15 mouse cellular contexts compared by ENCODE assay signal in genomic region chr7:79831585-79831984, GRCm38 (mm10). TPM values are rescaled to one million over a fixed set of nuclear protein-coding genes. Genes with fewer than 3 reads are reported as not detected.
DNase-seq lines count a peak whose midpoint lies in the region; ATAC-seq and TF ChIP-seq lines count a peak whose summit lies in the region.
"Had no signal": no experiment of that assay in that cellular context is flagged by ENCODE, and none has a peak within 500 bp of the region (broad histone marks: within the 10 kb centered on the region; RNA-seq: fewer than 3 reads in every experiment).

No protein-coding gene starts in this region.

- H3K4me2 ChIP-seq in limb, embryonic 15.5 days: no peak overlapping the region
- H3K4me2 ChIP-seq in stomach, postnatal 0 days (replicated peaks; ENCODE audit: low read depth): no peak overlapping the region

- intact Hi-C loops in heart, postnatal 14 days (cut with DNase I): no loop called here

- H3K27me3 ChIP-seq in limb, embryonic 15.5 days: no peaks in the 10 kb centered on the region
- no peaks in the 10 kb centered on the region for H3K27me3 ChIP-seq in stomach, postnatal 0 days (ENCODE audit: control insufficient read depth, insufficient read depth, low read length)

- H3K27ac ChIP-seq in limb, embryonic 15.5 days: peak overlapping the region; percentile 19
- H3K27ac ChIP-seq in stomach, postnatal 0 days (replicated peaks): peak overlapping the region; percentile 70
- H3K27ac ChIP-seq: macrophage had no signal

- TF ChIP-seq EP300 in stomach, postnatal 0 days (optimal IDR thresholded peaks at IDR 0.05): no peak

- no peak overlapping the region for H3K9ac ChIP-seq in limb, embryonic 15.5 days
- H3K9ac ChIP-seq in stomach, postnatal 0 days (ENCODE audit: low read length): no peak overlapping the region; the same call in 1 of the 2 replicates

- H3K4me3 ChIP-seq in limb, embryonic 15.5 days: no peak overlapping the region
- no peak overlapping the region for H3K4me3 ChIP-seq in stomach, postnatal 0 days (ENCODE audit: low read depth, low read length)

- DNase-seq in urinary bladder, postnatal 14 days (ENCODE audit: low spot score): peak; percentile 21
- DNase-seq in urinary bladder, postnatal 36 days (ENCODE audit: low spot score in 2 of 2): no peak
- DNase-seq in heart, postnatal 14 days: peak; percentile 20 to 45
- peak; percentile 38 for DNase-seq in stomach, postnatal 0 days (ENCODE audit: low spot score)
- DNase-seq in adrenal gland, postnatal 10 days: no peak
- DNase-seq: adrenal gland, postnatal 14 days; cerebellum, postnatal 10 days; right cerebral cortex, postnatal 4 days; thymus, postnatal 36 days had no signal

- no peak for TF ChIP-seq CTCF in stomach, postnatal 0 days (IDR thresholded peaks at IDR 0.05; ENCODE audit: low read depth)

- WGBS in limb, embryonic 15.5 days: 49% methylated on average over 6 of the region's 6 CpGs
- 34% methylated on average over 6 of the region's 6 CpGs for WGBS in stomach, postnatal 0 days

- no peaks in the 10 kb centered on the region for H3K9me3 ChIP-seq in limb, embryonic 15.5 days
- H3K9me3 ChIP-seq in stomach, postnatal 0 days (ENCODE audit: control insufficient read depth, low read length): no peaks in the 10 kb centered on the region

- H3K36me3 ChIP-seq in limb, embryonic 15.5 days: peaks cover 36% of the 10 kb centered on the region
- H3K36me3 ChIP-seq in stomach, postnatal 0 days (ENCODE audit: control insufficient read depth, insufficient read depth, low read length): no peaks in the 10 kb centered on the region

- no peak for ATAC-seq in limb, embryonic 15.5 days (ENCODE audit: insufficient number of reproducible peaks, low FRiP score, low TSS enrichment, low read depth)
- ATAC-seq in stomach, postnatal 0 days (ENCODE audit: low FRiP score, low TSS enrichment): no peak
- no peak for ATAC-seq in inflammation-experienced regulatory T-cells, adult 6 months
- no peak for ATAC-seq in cerebellum, adult (ENCODE audit: insufficient number of reproducible peaks, low FRiP score, low TSS enrichment)

- 0 out of 2 replicates have a peak, but pooled peaks cover 4% of the 10 kb centered on the region for H3K4me1 ChIP-seq in limb, embryonic 15.5 days
- H3K4me1 ChIP-seq in stomach, postnatal 0 days (replicated peaks; ENCODE audit: control insufficient read depth, insufficient read depth): no peaks in the 10 kb centered on the region

RNA-seq across cellular contexts. Expression of gene Mesp2, which starts 21.1 kb away (rescaled TPM):
- total RNA-seq in heart, postnatal 14 days (2021): under 1 TPM; 0.10 to 0.19 TPM
- polyA plus RNA-seq in limb, embryonic 15.5 days (2015; fragmentation: Nextera tagmentation; extraction: Ambion mirVana): 0.83 and 0.90 TPM in 2 replicates
- 1.5 and 2.5 TPM in 2 replicates for polyA plus RNA-seq in stomach, postnatal 0 days (2015; fragmentation: Nextera tagmentation; extraction: Ambion mirVana)
- total RNA-seq in adrenal gland, postnatal 10 days (2021): under 1 TPM; 0.39 to 0.79 TPM
- under 1 TPM in 2 of 3 experiments, not detected in 1; 0.24 to 0.29 TPM for polyA plus RNA-seq in inflammation-experienced regulatory T-cells, adult 6 months (2017; shearing (Covaris generic))
- total RNA-seq: hematopoietic stem cell, adult 5-6 weeks had no signal
- polyA plus RNA-seq: macrophage had no signal

RNA-seq across cellular contexts. Expression of gene Anpep, which starts 29.3 kb away (rescaled TPM):
- 10 to 100 TPM; 21.4 to 25.3 TPM for total RNA-seq in heart, postnatal 14 days (2021)
- polyA plus RNA-seq in limb, embryonic 15.5 days (2015; fragmentation: Nextera tagmentation; extraction: Ambion mirVana): 21.6 and 25.9 TPM in 2 replicates
- polyA plus RNA-seq in stomach, postnatal 0 days (2015; fragmentation: Nextera tagmentation; extraction: Ambion mirVana): 31.4 and 36.8 TPM in 2 replicates
- 10 to 100 TPM; 33.0 to 41.3 TPM for total RNA-seq in adrenal gland, postnatal 10 days (2021)
- polyA plus RNA-seq in inflammation-experienced regulatory T-cells, adult 6 months (2017; shearing (Covaris generic)): under 1 TPM in 1 of 3 experiments, not detected in 2; 0.63 TPM

RNA-seq across cellular contexts. Expression of gene Mesp1, which starts 38.0 kb away (rescaled TPM):
- not detected for total RNA-seq in heart, postnatal 14 days (2021)
- 0.15 TPM in 1 of 2 replicates, not detected in the other for polyA plus RNA-seq in limb, embryonic 15.5 days (2015; fragmentation: Nextera tagmentation; extraction: Ambion mirVana)
- not detected in 2 replicates for polyA plus RNA-seq in stomach, postnatal 0 days (2015; fragmentation: Nextera tagmentation; extraction: Ambion mirVana)
- total RNA-seq in adrenal gland, postnatal 10 days (2021): not detected
- not detected for polyA plus RNA-seq in inflammation-experienced regulatory T-cells, adult 6 months (2017; shearing (Covaris generic))
- total RNA-seq: adrenal gland, postnatal 14 days; hematopoietic stem cell, adult 5-6 weeks had no signal
- polyA plus RNA-seq: macrophage; neural tube, embryonic 11.5 days had no signal

Comparison
In these comparisons a context has a peak if more than half of its experiments do, and no peak if none do; other contexts are left out.
1. DNase-seq: peak in urinary bladder, postnatal 14 days (single experiment), heart, postnatal 14 days (2 of 2) and stomach, postnatal 0 days (single experiment); none in urinary bladder, postnatal 36 days (0 of 2) and adrenal gland, postnatal 10 days (single experiment).
2. RNA of gene Anpep, which starts 29.3 kb away (polyA plus RNA-seq): 31.4 to 36.8 TPM in stomach, postnatal 0 days and 21.6 to 25.9 TPM in limb, embryonic 15.5 days; 0.63 TPM in inflammation-experienced regulatory T-cells, adult 6 months; every median in the first group is over 10 times any median in the second.